Mouse (Mus musculus): ENCODE data around the gene Gm11115.

GRCm38 (mm10) chr5:88153999-88154398, at the start of gene Gm11115:
- TF ChIP-seq CEBPB (IDR thresholded peaks at IDR 0.05; ENCODE audit: low read depth) (no peak), CTCF (IDR thresholded peaks at IDR 0.05; ENCODE audit: control insufficient read depth, insufficient read depth, insufficient read length) (no peak), MAX (IDR thresholded peaks at IDR 0.05) (no peak), MYOG (IDR thresholded peaks at IDR 0.05; ENCODE audit: control insufficient read depth, extremely low read depth, insufficient read length) (no peak), FOSL1 (IDR thresholded peaks at IDR 0.05; ENCODE audit: insufficient read depth, low read length, poor library complexity, severe bottlenecking) (no peak), MYOD1 (IDR thresholded peaks at IDR 0.05; ENCODE audit: control insufficient read depth, insufficient read length, low read depth) (no peak)
